Mouse (Mus musculus): ENCODE results near the gene B230217C12Rik. TPM values are rescaled to one million over a fixed set of nuclear protein-coding genes. Genes with fewer than 3 reads are reported as not detected.
A peak's percentile ranks its signal among the peaks of the same experiment; 100 is the strongest.
"Not testable (repeated sequence)": the region's sequence is repeated elsewhere in the genome, so short reads cannot be mapped to it uniquely, and the experiment has no call there.

Gene B230217C12Rik
- polyA plus RNA-seq, 1 experiment from 2014 or later = 3.7 TPM

- H3K36me3 ChIP-seq (ENCODE audit: control insufficient read depth, insufficient read depth, low read length) = peaks cover 22% of the 10 kb centered on the region
- no peak overlapping the region for H3K4me3 ChIP-seq (replicated peaks; ENCODE audit: low read length)
- no peak for ATAC-seq (ENCODE audit: insufficient read depth, low FRiP score)
- peak overlapping the region; percentile 58; the same call in 1 of the 2 replicates for H3K27ac ChIP-seq (ENCODE audit: low read length)
- H3K9me3 ChIP-seq (replicated peaks; ENCODE audit: control insufficient read depth, low read length) = no peaks in the 10 kb centered on the region
- no peak overlapping the region for H3K9ac ChIP-seq (ENCODE audit: low read length)
- no peak overlapping the region for H3K4me2 ChIP-seq (ENCODE audit: low read depth, low read length)
- no peaks in the 10 kb centered on the region for H3K27me3 ChIP-seq (ENCODE audit: control insufficient read depth, insufficient read depth, low read length)
- H3K4me1 ChIP-seq (ENCODE audit: control insufficient read depth, insufficient read depth, low read length) = peaks cover 13% of the 10 kb centered on the region; the same call in 1 of the 2 replicates
- WGBS = 80% methylated on average over 6 of the region's 6 CpGs
Measured at GRCm38 (mm10) chr11:97827654-97828053, 12.9 kb upstream of the B230217C12Rik start.

DNA sequence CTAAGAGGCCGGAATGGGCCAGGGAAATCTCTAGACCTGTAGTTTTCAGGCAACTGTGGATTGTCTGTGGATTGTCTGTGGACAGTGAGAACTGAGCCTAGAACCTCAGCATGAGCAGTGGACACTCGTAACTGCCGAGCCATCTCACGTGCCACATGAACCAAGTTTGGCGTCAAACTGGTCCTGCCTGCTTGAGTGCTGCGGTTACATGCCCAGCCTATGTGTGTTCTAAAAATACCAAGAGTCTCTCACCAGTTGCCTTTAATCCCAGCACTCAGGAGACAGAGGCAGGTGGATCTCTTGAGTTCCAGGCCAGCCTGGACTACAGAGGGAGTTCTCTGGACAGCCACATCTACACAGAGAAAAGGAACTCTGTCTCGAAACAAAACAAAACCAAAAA lies 11.2 kb upstream of the B230217C12Rik start:
- Histone ChIP-seq H3K27ac (ENCODE audit: low read length) (no peak overlapping the region), H3K4me2 (ENCODE audit: low read depth, low read length) (no peak overlapping the region), H3K27me3 (ENCODE audit: control insufficient read depth, insufficient read depth, low read length) (no peaks in the 10 kb centered on the region), H3K4me3 (replicated peaks; ENCODE audit: low read length) (no peak overlapping the region), H3K9me3 (replicated peaks; ENCODE audit: control insufficient read depth, low read length) (no peaks in the 10 kb centered on the region), H3K36me3 (ENCODE audit: control insufficient read depth, insufficient read depth, low read length) (peaks cover 15% of the 10 kb centered on the region), H3K4me1 (ENCODE audit: control insufficient read depth, insufficient read depth, low read length) (peaks cover 13% of the 10 kb centered on the region; the same call in 1 of the 2 replicates), H3K9ac (ENCODE audit: low read length) (no peak overlapping the region)
- 79% methylated on average over 7 of the region's 7 CpGs for WGBS
- no peak for ATAC-seq (ENCODE audit: insufficient read depth, low FRiP score)

- no peak overlapping the region for H3K4me2 ChIP-seq (ENCODE audit: low read depth, low read length)
- no peak overlapping the region for H3K27ac ChIP-seq (ENCODE audit: low read length)
- H3K9me3 ChIP-seq (replicated peaks; ENCODE audit: control insufficient read depth, low read length) = no peaks in the 10 kb centered on the region
- H3K4me3 ChIP-seq (replicated peaks; ENCODE audit: low read length) = no peak overlapping the region
- 78% methylated on average over 12 of the region's 12 CpGs for WGBS
- H3K36me3 ChIP-seq (ENCODE audit: control insufficient read depth, insufficient read depth, low read length) = peaks cover 19% of the 10 kb centered on the region
- H3K9ac ChIP-seq (ENCODE audit: low read length) = no peak overlapping the region
- H3K27me3 ChIP-seq (ENCODE audit: control insufficient read depth, insufficient read depth, low read length) = no peaks in the 10 kb centered on the region
- ATAC-seq (ENCODE audit: insufficient read depth, low FRiP score) = no peak
- peaks cover 13% of the 10 kb centered on the region; the same call in 1 of the 2 replicates for H3K4me1 ChIP-seq (ENCODE audit: control insufficient read depth, insufficient read depth, low read length)
Measured at GRCm38 (mm10) chr11:97829913-97830476, 10.6 kb upstream of the B230217C12Rik start.

- Histone ChIP-seq H3K4me1 (ENCODE audit: control insufficient read depth, insufficient read depth, low read length) (peaks cover 9% of the 10 kb centered on the region; the same call in 1 of the 2 replicates), H3K36me3 (ENCODE audit: control insufficient read depth, insufficient read depth, low read length) (peaks cover 14% of the 10 kb centered on the region), H3K9ac (ENCODE audit: low read length) (no peak overlapping the region), H3K4me3 (replicated peaks; ENCODE audit: low read length) (no peak overlapping the region), H3K9me3 (replicated peaks; ENCODE audit: control insufficient read depth, low read length) (no peaks in the 10 kb centered on the region), H3K27me3 (ENCODE audit: control insufficient read depth, insufficient read depth, low read length) (no peaks in the 10 kb centered on the region), H3K27ac (ENCODE audit: low read length) (no peak overlapping the region), H3K4me2 (ENCODE audit: low read depth, low read length) (no peak overlapping the region)
- no peak for ATAC-seq (ENCODE audit: insufficient read depth, low FRiP score)
- 67% methylated on average over 6 of the region's 6 CpGs for WGBS
Measured at GRCm38 (mm10) chr11:97830501-97830900, 10.1 kb upstream of the B230217C12Rik start.

GRCm38 (mm10) chr11:97832001-97832400 lies 8.6 kb upstream of the B230217C12Rik start:
- H3K36me3 ChIP-seq (ENCODE audit: control insufficient read depth, insufficient read depth, low read length) = peaks cover 7% of the 10 kb centered on the region; the same call in 1 of the 2 replicates
- H3K27me3 ChIP-seq (ENCODE audit: control insufficient read depth, insufficient read depth, low read length) = no peaks in the 10 kb centered on the region
- H3K9ac ChIP-seq (ENCODE audit: low read length) = no peak overlapping the region
- WGBS = 77% methylated on average over 11 of the region's 11 CpGs
- no peak overlapping the region for H3K4me2 ChIP-seq (ENCODE audit: low read depth, low read length)
- no peak overlapping the region for H3K27ac ChIP-seq (ENCODE audit: low read length)
- no peak overlapping the region for H3K4me3 ChIP-seq (replicated peaks; ENCODE audit: low read length)
- no peak for ATAC-seq (ENCODE audit: insufficient read depth, low FRiP score)
- H3K9me3 ChIP-seq (replicated peaks; ENCODE audit: control insufficient read depth, low read length) = no peaks in the 10 kb centered on the region
- 0 out of 2 replicates have a peak, but pooled peaks cover 3% of the 10 kb centered on the region for H3K4me1 ChIP-seq (ENCODE audit: control insufficient read depth, insufficient read depth, low read length)

GRCm38 (mm10) chr11:97833352-97833751 lies 7.2 kb upstream of the B230217C12Rik start:
- Histone ChIP-seq H3K4me1 (ENCODE audit: control insufficient read depth, insufficient read depth, low read length) (0 out of 2 replicates have a peak, but pooled peaks cover 3% of the 10 kb centered on the region), H3K9ac (ENCODE audit: low read length) (no peak overlapping the region), H3K36me3 (ENCODE audit: control insufficient read depth, insufficient read depth, low read length) (peaks cover 7% of the 10 kb centered on the region; the same call in 1 of the 2 replicates), H3K4me3 (replicated peaks; ENCODE audit: low read length) (no peak overlapping the region), H3K27ac (ENCODE audit: low read length) (no peak overlapping the region), H3K4me2 (ENCODE audit: low read depth, low read length) (no peak overlapping the region), H3K27me3 (ENCODE audit: control insufficient read depth, insufficient read depth, low read length) (no peaks in the 10 kb centered on the region), H3K9me3 (replicated peaks; ENCODE audit: control insufficient read depth, low read length) (no peaks in the 10 kb centered on the region)
- WGBS = 83% methylated on average over 15 of the region's 15 CpGs
- ATAC-seq (ENCODE audit: insufficient read depth, low FRiP score) = no peak

DNA sequence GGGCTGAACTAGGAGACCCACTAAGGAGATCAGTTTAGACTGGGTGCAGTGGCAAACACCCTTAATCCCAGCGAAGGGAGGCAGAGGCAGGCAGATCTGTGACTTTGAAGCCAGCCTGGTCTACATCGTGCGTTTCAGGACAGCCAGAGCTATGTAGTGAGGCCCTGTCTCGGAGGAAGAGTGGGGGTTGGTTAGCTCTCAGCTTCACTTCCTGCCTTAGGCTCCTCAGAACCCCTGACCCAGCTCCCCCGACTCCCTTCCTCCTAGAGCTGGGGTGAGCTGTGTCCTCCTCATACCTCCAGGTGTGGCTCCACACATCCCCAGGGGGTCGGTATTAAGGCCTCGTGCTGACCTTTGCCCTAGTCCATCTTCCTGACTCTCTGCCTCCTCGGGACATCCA lies 4.0 kb upstream of the B230217C12Rik start:
- no peak overlapping the region for H3K4me3 ChIP-seq (replicated peaks; ENCODE audit: low read length)

GRCm38 (mm10) chr11:97837051-97837450 lies 3.5 kb upstream of the B230217C12Rik start:
- H3K4me2 ChIP-seq (ENCODE audit: low read depth, low read length); H3K4me3 ChIP-seq (replicated peaks; ENCODE audit: low read length); H3K4me1 ChIP-seq (ENCODE audit: control insufficient read depth, insufficient read depth, low read length); H3K27ac ChIP-seq (ENCODE audit: low read length); H3K27me3 ChIP-seq (ENCODE audit: control insufficient read depth, insufficient read depth, low read length); H3K9ac ChIP-seq (ENCODE audit: low read length); H3K9me3 ChIP-seq (replicated peaks; ENCODE audit: control insufficient read depth, low read length); H3K36me3 ChIP-seq (ENCODE audit: control insufficient read depth, insufficient read depth, low read length): not testable (repeated sequence)
- ATAC-seq (ENCODE audit: insufficient read depth, low FRiP score) = 0 out of 2 replicates have a peak, but pooled peaks have one; percentile 18
- WGBS = 75% methylated on average over 9 of the region's 9 CpGs

More for the DNA sequence above, 4.0 kb upstream of the B230217C12Rik start:
- H3K9me3 ChIP-seq (replicated peaks; ENCODE audit: control insufficient read depth, low read length) = no peaks in the 10 kb centered on the region
- H3K4me2 ChIP-seq (ENCODE audit: low read depth, low read length) = no peak overlapping the region
- 52% methylated on average over 8 of the region's 8 CpGs for WGBS
- no peak for ATAC-seq (ENCODE audit: insufficient read depth, low FRiP score)
- peaks cover 7% of the 10 kb centered on the region; the same call in 1 of the 2 replicates for H3K36me3 ChIP-seq (ENCODE audit: control insufficient read depth, insufficient read depth, low read length)
- H3K9ac ChIP-seq (ENCODE audit: low read length) = no peak overlapping the region
- no peak overlapping the region for H3K27ac ChIP-seq (ENCODE audit: low read length)
- H3K27me3 ChIP-seq (ENCODE audit: control insufficient read depth, insufficient read depth, low read length) = no peaks in the 10 kb centered on the region
- H3K4me1 ChIP-seq (ENCODE audit: control insufficient read depth, insufficient read depth, low read length) = peaks cover 6% of the 10 kb centered on the region; the same call in 1 of the 2 replicates

DNA sequence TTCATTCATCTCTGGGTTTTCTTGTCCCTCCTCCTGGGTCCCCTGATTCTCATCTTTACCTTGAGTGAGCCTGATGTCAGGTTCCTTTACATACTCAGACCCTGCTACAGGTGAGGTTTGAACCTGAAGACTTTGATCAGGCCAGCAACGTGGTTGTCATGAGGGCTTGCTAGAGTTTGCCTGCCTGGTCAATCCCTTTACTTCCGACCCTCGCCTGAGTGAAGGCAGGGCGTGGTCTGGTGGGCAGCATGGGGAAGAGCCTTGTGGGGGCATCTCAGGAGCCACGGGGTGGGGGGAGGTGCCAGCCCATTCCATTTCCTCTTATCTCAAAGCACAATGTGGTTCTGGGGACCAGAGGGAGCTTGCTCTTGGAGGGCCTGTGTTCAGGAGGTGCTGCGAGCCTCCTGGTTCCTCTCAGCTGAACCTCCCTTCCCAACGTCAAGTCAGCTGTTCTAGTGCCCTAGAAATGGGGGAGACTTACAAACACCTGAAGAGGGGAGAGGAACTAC lies 2.9 kb upstream of the B230217C12Rik start:
- Histone ChIP-seq H3K27me3 (ENCODE audit: control insufficient read depth, insufficient read depth, low read length) (no peaks in the 10 kb centered on the region), H3K4me1 (ENCODE audit: control insufficient read depth, insufficient read depth, low read length) (peaks cover 6% of the 10 kb centered on the region; the same call in 1 of the 2 replicates), H3K36me3 (ENCODE audit: control insufficient read depth, insufficient read depth, low read length) (peaks cover 7% of the 10 kb centered on the region; the same call in 1 of the 2 replicates), H3K27ac (ENCODE audit: low read length) (no peak overlapping the region), H3K4me3 (replicated peaks; ENCODE audit: low read length) (no peak overlapping the region), H3K4me2 (ENCODE audit: low read depth, low read length) (no peak overlapping the region), H3K9me3 (replicated peaks; ENCODE audit: control insufficient read depth, low read length) (no peaks in the 10 kb centered on the region), H3K9ac (ENCODE audit: low read length) (no peak overlapping the region)
- 75% methylated on average over 7 of the region's 7 CpGs for WGBS
- no peak for ATAC-seq (ENCODE audit: insufficient read depth, low FRiP score)

All from stomach, embryonic 16.5 days (tissue).